Mouse (Mus musculus) brain, embryonic 14.5 days (tissue): ENCODE results near the gene Arf3. TPM values are rescaled to one million over a fixed set of nuclear protein-coding genes. Genes with fewer than 3 reads are reported as not detected.

Source experiments
- DNase-seq: peaks from one replicate; pipeline ENCODE4 v3.0.0-alpha.2; 2011; ENCODE audit warnings: low read depth
- CTCF ChIP-seq: fragments of 200-500 bp; IDR thresholded peaks from 2 replicates; pipeline ENCODE4 v1.5.1; 2012; ENCODE audit warnings: inconsistent platforms, mild to moderate bottlenecking, moderate library complexity, borderline replicate concordance; ENCODE audit not compliant: insufficient read depth, insufficient read length; ENCODE audit errors: extremely low read depth
- POLR2A ChIP-seq: fragments of 200-500 bp; IDR thresholded peaks from 2 replicates; pipeline ENCODE4 v1.6.1; 2012; ENCODE audit warnings: mild to moderate bottlenecking, inconsistent platforms, borderline replicate concordance; ENCODE audit not compliant: poor library complexity, insufficient read depth, insufficient read length, severe bottlenecking; ENCODE audit errors: extremely low read depth
- polyA plus RNA-seq: library from polyadenylated mRNA; depleted of rRNA; stranded (reverse); fragments of >200 nt; gene quantifications from 2 replicates; pipeline ENCODE4 v1.2.3, GENCODE M21; 2012

Arf3 gene
- polyA plus RNA-seq, 1 experiment: 156 TPM

DNA sequence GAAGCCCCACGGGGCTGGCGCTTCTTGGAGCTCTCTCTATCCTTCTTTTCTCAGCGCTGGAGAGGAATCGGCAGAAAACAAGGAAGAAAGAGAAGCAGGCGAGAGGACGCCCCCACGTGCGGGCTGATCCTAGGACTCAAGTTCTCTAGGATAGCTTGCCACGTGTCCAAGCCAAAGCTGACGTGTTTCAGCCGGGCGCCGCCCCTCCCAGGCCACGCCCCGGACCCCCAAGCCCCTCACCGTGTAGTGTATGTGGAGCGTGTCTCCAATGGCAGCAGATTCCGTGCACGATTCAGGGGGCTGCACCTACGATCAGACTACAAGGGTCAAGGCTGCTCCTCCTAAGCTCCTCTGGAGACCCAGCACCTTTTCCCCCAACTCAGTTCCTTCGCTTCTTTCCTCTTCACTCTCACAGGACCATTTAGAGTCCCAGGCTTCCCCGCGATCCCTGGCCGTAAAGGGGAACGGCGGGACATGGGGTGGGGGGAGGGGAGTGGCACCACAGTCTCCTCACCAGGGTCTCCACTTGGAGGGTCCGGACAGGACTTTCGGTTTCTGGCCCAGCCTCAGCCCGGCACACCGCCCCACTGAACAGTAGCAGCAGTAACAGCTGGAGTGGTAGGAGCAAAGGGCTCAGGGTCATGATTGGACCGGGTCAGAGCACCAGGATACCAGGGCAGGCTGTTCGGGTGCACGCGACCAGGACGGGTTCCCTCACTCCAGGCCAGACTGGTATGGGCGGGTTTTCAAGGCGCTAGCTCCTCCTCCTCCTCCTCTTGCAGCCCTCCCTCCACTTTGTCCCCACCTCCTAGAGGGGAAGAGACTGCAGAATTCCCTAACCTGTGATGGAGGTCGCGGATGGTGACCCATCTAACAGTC, 35.3 kb downstream of the Arf3 start, which contains the start of gene Fkbp11:
Gene Fkbp11, minus strand, starts transcription at position 756 of the 879 bp plus-strand sequence.
- TF ChIP-seq CTCF: no peak
- no peak for TF ChIP-seq POLR2A
- peak; percentile 70 for DNase-seq

DNA sequence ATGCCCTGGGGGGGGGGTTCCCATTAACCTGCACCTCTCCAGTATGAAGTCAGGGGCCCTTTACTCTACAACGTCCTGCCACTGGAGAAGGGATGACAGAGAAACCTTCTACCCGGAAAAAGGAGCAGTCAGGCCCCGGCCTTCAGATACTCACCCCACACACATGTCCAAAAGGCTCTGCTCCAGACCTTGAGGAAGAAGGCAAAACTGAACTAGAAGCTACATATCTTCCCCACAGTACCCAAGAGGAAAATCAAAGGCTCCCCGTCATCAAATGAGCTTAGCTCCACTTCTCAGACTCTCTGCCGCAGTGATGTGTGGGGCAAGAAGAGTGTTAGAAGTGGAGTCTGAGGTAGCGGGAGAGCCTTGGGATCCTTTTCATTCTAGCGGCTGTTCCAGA, 36.3 kb downstream of the Arf3 start:
- no peak for TF ChIP-seq CTCF
- no peak for TF ChIP-seq POLR2A

DNA sequence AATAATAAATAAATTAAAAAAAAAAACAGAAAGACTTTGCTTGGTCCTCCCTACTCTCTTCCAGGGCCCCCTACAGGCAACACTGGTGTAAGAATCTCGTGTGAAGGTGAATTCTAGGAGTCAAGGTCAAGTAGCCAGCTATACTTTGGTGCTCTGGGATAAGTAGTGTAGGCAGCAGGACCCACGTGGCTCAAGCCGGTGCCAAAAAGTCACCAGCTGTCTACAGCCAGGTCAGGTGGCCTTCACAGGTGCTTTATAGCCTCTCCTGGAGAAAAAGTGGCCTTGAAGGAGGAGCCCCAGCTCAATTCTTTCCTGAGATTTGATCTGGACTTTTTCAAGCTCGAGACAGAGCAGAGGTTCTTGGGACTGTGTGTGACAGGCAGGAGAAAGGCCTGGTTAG, 36.9 kb downstream of the Arf3 start:
- no peak for DNase-seq
- TF ChIP-seq POLR2A (no peak), CTCF (no peak)

More for the DNA sequence above, 36.3 kb downstream of the Arf3 start:
- no peak for DNase-seq

DNA sequence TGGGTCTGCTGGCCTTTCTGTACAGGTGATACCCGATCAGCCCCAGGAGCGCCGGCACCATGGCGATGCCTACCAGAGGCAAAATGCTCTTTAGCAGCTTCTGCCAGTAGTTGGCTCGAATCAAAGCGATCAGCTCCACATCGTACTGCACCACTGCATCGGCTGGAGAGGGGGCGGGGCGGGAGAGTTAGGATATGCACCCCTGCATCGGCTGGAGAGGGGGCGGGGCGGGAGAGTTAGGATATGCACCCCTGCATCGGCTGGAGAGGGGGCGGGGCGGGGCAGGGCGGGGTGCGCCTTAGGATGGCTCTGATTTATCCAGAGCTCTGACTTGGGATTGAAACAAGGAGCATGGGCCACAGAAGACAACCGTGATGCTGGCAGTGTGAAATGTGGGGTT, 38.6 kb downstream of the Arf3 start:
- TF ChIP-seq POLR2A (no peak), CTCF (no peak)
- peak; percentile 22 for DNase-seq

DNA sequence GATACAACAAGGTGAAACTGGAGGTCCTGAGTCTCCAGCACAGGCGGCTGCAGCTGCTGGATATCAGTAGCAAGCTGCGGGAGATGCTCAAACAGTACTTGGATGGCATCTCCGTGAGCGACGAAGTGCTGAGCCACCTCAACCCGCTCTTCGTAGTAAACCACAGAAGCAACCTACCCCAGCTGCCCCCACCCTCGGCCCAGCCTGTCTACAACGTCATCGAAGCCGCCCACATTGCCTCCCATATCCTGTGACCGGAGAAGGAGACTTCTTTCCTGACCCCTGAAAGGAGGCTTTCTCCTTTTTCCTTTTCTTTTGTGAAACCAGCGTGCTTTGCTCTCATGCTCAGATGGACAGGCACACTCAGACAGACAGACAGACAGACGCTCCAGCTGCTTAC, 40.2 kb downstream of the Arf3 start:
- DNase-seq: no peak
- TF ChIP-seq CTCF (no peak), POLR2A (no peak)

DNA sequence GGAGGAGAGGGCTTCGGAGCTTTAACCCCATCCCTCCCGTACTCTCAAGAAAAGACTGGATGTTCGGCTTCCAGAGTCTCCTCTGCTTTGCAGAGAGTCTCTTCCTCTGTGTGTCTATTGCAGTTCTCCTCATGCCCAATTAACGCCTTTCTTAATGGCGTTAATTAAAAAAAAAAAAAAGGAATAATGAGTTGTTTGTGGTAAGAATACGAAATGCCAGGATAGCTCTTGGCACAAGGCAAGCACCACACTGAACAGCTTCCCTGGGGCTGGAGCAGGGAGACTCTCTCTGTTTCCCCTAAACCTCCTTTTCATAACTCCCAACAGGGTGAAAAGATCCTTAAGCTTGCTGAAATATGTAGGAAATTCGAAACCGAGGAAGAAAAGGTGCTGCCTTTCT, 40.8 kb downstream of the Arf3 start:
- TF ChIP-seq CTCF (no peak), POLR2A (no peak)
- peak; percentile 81 for DNase-seq

DNA sequence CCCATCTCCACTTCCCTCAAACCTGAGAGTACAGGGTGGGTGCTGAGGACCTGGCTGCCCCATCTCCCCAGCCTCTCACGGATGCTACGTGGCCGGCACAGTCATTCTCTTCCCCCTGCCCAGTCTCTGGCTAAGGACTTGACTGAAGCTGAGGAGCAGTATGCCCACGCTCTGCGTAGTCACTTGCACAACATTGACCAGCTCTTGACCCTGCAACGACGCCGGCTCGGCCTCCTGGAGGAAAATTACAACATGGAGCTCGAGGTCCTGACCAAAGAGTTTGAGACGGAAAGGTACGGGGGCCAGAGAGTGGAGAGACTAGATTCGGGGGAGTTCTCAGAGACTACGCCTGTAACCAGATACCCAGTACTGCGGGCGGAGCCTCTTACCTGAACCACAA, 45.7 kb downstream of the Arf3 start:
- no peak for DNase-seq
- no peak for TF ChIP-seq POLR2A
- TF ChIP-seq CTCF: no peak

DNA sequence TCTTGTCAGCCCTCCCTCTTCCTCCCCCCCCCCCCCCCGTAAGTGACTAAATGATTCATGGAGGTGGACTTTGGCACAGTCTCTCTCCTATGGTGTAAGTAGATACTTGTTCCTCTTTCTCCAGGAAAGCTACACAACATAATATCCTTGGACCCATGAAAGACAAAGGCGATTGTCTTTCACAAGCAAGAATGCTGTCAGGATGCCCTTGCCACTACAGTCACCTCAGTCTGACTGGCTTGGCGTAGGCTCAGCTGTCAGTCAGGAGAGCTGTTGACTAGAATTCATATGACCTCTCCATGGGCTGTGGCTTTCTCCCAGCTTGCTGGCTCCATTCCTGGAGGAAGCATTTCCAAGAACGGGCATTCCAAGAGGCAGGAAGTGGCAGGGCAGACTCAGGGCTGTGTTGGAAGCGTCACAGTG, 48.8 kb downstream of the Arf3 start:
- DNase-seq: no peak
- TF ChIP-seq CTCF (no peak), POLR2A (no peak)

DNA sequence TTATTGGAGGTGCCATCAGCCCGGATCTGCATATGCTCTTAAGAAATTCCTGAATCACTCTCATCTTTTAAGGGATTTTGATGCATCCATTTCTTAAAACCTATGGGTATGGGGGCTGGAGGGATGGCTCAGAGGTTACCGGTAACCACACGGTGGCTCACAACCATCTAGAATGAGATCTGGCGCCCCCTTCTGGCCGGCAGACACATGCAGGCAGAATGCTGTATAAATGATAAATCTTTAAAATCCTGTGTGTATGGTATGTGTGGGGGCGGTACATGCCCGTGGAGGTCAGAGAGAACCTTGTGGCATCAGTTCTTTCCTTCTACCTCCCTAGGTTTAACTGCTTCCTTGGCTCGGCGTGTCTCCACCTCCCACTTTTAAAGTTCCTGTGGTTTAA, 52.6 kb downstream of the Arf3 start:
- TF ChIP-seq POLR2A: no peak
- peak; percentile 76 for TF ChIP-seq CTCF
- DNase-seq: peak; percentile 70

DNA sequence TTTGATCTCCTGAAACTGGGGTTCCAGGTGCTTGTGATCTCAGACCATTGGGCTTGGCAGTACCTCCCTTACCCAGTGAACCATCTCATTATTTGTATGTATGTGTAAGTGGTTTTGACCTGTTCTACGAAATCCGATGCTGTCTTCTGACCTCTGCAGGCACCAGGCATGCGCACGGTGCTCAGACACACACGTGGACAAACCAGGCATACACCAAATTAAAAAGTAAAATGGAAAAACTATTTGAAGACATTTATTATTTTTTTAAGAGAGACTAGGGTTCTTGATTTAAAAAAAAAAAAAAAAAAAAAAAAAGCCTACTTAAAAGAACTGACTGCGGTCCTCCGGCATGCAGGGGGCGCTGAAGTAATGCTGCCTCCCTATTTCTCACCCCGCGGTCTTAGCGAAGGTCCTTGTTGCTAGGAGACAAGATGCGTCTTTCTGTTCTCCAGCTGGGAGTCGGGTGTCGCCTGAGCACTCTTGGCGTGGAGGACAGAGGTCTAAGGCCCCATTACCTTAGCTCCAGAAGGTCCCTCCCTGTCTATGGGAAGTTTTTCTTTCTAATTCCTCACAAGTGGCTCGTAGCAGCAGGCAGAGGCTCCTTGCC, 55.1 kb downstream of the Arf3 start, which contains the start of gene Ccdc65:
Gene Ccdc65, plus strand, starts transcription at position 442 of the 607 bp plus-strand sequence.
- peak; percentile 93 for DNase-seq
- TF ChIP-seq POLR2A: no peak
- peak; percentile 70 for TF ChIP-seq CTCF

DNA sequence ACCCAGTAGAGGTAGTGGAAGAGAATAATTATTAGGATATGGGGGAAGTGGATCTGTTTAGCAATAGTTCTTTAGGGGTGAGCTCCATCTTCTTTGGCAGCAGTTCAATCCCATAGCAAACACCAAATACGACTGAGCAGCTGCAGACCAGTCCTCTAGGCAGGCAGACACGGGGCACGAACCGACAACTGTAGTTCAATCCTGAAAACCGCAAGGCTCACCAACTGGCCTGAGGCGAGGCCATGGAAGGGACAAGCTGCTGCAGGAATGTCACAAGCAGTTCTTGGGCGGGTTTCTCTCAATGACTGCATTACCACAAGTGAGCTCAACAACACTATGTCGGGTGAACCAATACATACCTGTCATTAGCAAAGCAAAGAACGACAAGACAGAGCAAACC, 58.7 kb downstream of the Arf3 start:
- TF ChIP-seq POLR2A: no peak
- no peak for TF ChIP-seq CTCF
- no peak for DNase-seq

DNA sequence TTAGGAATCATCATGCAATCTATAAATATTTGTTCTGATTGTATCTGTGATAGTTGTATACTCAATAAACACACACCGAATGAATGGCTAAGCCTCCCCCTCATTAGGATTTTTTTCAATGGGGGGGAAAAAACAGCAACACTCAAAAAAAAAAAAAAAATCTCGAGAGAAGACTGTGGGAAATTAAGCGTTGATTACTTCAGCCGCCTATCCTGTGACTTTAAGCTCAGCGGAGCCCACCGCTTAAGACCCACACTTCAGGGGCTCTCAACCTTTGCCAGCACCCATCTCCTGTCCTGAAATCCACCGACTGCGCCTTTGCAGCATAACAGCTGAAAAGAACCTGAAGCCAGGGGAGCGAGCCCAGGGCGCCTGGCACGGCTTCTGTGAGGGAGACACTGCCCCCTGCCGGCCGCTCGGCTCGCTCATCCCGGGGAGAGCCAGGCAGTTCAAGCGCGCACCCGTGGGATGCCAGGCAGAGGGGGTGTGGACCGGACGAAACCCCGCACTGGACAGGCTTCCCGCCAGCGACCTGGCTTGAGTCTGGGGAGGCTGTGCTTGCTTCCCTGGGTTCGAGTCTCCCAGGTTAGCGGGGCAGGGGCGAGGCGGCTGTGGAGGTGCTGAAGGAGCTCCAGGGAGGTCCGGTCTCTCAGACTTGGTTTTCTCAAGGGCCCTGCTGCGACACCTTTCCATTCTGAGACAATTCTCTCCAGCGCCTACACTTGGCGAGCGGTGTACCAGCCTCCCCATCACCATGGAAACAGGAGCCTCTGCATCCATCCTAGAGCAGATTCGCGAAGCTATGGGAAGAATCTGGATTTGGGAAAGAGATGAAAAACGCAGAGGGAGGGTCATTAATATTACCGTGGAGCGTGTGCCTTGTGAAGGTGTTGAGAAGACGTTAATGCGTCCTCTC, 63.6 kb downstream of the Arf3 start:
- peak; percentile 91 for DNase-seq
- peak; percentile 91 for TF ChIP-seq CTCF
- TF ChIP-seq POLR2A: no peak
